Mouse (Mus musculus) layer of hippocampus, adult 9-11 months (tissue): ENCODE measurements at regions not wholly inside any gene's neighbourhood (a gene's known extent, or its start where the extent isn't known, plus 50 kb on each side); places are given as distances from the start of the nearest gene placed in this dataset.

ENCODE experiments used
- DNase-seq: peaks from one replicate; pipeline ENCODE4 v3.0.0; 2022

DNA sequence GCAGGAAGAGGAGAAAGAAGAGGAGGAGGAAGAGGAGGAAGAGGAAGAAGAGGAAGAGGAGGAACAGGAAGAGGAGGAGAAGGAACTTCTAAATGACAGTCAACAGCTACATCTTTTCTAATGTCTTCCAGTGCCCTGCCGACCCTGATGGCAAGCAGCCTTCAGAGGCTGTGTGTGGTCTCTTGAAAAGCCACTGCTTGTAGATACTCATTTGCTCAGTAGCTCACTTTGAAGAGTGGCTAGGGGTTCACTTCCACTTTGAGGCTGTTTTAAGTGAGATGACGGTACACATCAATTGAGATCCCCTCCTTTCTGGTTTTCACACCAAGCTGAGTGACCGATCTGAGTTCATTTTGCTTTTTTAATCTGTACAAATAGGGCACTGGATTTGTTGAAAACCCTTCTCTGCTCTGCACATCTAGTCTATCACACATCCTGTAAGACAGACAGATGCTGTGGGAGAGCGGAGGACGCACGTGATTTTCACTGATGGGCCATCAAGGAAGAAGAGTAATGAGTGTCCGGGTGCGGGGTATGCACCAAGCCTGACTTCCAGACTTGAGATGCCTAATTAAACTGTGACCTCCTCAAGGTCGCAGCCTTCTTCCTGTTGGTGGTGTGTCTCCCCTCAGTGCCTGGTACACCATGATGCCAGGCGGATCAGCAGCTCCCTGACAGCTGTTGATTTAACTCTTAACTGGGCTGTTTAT, 239.0 kb downstream of the Mtx2 start:
- no peak for DNase-seq

DNA sequence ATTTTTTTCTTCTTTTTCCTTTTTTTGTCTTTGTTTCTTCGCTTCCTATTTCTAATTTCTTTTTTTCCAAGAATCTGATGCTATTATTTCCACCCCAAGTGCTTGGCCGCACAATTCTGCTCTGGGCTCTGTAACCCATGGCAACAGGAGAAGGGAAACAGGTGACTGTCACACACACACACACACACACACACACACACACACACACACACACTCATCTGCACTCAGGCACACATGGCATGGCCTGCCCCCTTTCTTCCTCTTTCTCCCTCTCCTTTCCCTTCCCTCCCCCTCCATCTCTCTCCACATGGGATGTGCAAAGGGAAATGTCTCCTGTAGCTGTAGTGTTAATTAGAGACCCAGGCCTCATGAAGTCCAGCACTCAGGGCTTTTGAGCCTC, 239.7 kb downstream of the Mtx2 start:
- DNase-seq: no peak

DNA sequence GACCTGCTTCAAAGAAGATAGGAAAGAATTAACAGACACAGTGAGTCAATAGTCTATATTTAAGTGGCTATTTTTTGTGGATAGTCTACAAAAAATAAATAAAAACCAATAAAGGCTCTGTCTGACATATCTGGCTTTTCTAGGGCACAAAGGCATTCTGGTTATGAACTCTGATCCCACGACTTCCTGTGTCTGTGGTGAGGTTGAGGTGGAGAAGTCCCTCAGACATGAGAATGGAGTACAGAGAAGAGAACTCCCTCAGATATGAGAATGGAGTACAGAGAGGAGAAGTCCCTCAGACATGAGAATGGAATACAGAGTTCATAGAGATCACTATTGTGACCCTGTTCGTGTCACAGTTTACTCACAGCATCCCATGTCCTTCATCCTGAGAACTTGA, 243.7 kb downstream of the Mtx2 start:
- DNase-seq: no peak

DNA sequence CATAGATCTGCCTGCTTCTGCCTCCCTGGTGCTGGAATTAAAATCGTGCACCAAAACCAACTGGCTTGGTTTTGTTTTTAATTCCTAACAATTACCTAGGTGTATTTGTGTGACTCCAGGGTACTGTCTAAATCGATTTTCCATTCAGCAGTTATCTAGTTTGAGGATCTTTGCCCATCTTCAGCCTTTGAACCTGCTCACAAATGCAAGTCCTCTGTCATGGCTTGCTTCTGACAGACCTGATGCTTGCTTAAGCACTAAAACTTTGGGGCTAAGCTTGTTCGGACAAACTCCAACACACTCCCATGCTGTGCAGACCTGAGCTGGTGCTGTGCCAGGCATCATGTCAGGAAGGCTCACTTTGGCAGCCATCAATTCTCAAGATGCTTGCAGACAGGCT, 246.4 kb downstream of the Mtx2 start:
- DNase-seq: no peak

DNA sequence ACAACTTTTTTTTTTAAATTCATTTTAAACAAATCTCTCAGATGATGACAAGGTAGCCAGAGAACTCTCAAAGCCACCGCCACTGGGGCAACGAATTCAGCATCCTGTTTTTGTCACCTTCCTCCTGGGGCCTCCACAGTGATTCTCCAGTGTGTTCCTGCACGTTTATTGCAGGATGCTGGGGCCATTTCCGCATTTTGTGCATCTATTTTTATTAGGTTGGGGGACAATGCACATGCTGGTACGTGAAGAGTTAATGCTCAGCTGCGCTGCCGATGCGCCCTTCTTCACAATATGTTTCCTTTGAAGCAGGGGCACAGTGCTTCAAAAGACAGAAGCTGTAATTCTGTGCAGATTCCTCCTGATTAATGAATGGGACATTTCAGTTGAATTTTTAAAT, 246.9 kb downstream of the Mtx2 start:
- DNase-seq: no peak

DNA sequence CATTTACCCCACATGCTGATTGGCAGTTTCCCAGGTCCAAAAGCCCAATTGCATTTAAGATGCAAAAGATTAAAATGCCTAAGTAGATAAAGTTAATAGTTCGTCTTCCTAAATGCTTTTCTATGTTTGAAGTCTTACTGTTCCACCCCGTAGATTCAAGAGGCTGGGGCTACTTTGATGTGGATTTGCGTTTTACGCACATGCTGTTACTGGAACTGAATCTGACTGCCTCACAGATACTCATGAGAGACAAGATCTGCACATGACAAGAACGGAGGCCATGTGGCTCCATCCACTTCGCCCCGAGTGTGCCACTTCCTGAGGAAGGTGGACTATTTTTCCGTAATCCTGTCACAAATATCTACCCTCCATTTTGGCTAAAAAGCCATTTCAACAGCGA, 247.6 kb downstream of the Mtx2 start:
- DNase-seq: no peak

DNA sequence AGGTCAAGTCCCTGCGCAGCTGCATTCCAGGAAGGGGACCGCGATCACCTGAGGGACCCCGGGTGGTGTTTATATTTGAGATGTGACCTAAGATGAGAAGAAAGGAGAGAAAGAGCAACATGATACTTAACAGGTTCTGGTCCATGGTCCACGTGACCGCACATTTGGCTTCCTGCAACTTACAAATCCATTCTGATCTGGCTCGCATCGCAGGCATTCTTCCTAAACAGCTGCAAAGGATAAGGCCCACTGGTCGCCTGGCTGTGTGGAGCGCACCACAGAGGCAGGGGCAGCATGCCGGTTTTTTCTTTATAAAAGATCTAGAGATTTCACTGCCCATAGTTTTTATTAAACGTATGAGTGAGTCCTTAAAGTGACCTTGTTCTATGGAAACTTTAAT, 261.6 kb downstream of the Mtx2 start:
- no peak for DNase-seq

DNA sequence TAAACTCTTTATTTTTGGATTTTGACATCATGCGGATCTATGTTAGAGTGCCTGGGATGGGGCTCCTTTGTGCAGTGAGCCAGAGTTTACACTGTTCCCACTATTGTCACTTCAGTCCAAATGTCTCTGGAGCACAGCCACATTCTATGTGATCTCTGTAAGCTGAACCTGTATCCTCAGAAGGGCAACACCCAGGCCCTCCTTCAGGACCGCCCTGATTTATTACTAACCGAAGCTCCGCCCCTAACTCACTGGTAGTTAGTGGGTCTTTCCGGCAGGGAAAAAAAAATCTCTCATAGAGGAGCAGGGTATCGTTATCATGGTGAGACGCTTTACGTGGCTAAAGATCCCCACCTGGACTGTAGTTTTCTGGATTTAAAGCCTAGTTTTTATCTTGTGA, 263.6 kb downstream of the Mtx2 start:
- no peak for DNase-seq

DNA sequence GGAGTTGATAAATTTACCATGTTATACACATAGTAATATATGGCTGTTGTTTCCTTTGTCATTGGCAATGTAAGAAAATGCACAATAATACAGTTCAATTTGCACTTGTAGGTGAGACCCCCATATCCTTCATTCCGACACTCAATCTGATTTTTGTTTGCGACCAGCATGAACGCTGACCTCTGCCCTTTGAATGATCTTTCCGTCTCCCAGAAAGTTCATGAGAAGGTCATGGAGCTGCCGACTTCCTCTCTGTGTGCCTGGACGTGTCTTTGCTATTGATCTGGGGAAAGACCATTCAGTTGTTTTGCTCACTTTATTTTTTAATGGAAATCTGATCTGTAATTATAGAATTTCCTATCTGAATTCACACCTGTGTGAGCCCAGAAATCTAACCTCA, 264.0 kb downstream of the Mtx2 start:
- no peak for DNase-seq

DNA sequence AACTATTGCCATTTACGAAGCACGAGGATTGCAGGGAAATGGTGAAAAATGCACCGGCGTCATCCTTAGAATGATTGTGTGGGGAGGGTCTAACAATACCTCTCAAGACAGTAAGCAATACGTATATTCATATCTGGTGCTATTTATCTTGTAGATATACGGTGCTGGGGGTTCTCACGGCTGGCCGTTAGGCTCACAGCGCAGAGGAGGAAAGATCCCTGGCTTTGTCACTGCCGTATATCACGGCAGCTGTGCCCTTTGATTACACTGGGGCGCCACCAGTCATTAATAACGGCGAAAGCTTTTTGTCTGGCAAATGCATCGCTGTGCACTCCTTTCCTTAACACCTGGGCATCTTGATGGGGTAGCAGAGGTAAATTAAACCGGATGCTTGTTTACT, 264.8 kb downstream of the Mtx2 start:
- no peak for DNase-seq

DNA sequence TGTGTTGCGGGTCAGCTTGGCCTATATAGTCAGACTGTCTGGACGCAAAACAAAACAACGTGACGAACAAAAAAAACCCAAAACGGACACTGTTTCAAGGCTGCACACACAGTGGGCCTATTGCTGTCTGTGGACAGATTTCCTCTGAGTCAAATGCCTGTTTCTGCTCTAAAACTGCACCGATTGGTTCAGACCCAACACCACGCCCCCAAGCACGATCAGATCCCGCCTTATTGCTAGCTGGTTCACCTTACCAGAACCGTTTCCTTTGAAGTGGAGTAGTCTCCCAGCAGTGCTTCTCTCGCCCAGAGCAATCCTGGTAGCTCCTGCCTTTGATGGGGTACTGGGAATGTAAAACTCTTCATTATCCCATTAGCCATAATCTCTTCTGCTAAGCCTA, 275.9 kb downstream of the Mtx2 start:
- DNase-seq: no peak

DNA sequence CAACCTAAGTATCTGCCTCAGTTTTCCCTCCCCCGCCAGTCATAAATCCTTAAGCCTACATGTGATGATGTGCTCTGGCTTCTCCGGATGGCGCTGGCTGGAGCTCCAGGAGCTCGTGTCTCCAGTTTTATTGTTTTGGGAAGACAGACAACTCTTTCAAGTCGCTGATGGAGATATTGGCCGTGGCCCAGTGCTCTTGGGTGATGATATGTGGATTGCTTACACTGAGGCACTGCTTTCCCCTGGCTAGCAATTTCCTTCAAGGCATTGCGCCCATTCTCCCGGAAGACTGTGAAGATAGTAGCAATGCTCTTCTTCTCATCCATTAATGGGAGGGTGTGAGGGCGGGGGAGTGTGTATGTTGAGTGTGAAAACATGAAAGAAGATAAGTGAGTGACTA, 287.1 kb downstream of the Mtx2 start:
- DNase-seq: no peak

DNA sequence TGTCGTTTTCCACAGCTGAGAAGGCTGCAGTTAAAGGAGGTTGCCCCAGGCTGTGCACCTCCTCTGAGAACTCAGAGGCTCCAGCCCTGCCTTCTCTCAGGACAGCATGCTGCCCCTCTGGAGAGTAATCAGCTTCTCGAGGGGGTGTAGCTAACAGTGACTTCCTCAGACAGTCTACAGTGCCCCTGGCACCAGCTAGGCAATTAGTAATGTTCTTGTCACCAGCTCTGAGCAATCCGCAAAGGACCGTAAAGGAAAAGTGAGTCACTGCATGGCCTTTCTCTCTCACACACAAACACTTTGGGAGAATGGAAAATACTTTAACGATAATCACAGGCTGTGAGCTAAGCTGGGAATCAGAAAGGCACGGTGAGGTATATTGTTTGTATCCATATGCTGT, 288.8 kb downstream of the Mtx2 start:
- DNase-seq: no peak

DNA sequence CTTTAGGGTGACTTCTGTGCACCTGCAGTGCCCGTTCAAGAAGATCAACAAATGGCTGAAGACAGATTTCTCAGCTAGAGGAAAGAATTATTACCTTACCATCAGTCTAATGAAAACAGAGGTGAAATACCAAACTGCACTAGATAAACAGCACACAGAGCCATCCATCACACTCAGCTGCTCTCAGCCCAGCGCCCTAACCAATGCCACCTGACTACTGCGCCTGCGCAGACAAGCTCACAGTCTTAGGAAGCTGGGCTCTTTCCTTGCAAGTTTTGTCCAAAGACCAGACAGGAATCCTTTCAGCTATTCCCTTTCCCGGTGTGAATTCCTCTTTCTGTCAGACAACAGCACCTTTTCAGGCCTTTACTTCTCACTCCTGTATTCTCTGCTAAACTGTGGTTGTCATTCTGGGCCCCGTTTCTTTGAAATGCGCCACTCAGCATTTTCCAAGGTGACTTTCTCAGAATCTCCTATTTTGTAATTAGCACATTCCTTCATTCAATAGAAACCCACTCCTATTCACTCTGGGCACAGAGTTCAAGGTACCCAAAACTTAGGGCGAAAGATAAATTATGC, 292.8 kb downstream of the Mtx2 start:
- no peak for DNase-seq

DNA sequence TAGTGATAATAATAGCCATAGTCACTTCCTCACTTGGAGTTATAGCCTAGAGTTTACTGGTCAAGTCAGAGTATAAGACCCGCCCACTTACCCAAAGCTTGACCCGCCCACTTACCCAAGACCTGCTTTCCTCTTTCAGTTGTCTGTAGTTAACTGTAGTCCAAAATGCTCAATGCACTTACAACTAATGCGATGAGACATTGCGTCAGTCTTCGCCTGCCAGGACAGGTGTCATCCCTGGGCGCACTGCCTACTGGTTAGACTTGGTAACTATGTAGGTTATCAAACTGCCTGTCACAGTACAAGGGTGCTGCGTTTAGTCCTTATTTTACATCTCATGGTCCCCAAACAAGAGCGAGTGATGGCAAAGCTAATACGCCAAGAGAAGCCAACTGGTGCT, 294.0 kb downstream of the Mtx2 start:
- DNase-seq: no peak

DNA sequence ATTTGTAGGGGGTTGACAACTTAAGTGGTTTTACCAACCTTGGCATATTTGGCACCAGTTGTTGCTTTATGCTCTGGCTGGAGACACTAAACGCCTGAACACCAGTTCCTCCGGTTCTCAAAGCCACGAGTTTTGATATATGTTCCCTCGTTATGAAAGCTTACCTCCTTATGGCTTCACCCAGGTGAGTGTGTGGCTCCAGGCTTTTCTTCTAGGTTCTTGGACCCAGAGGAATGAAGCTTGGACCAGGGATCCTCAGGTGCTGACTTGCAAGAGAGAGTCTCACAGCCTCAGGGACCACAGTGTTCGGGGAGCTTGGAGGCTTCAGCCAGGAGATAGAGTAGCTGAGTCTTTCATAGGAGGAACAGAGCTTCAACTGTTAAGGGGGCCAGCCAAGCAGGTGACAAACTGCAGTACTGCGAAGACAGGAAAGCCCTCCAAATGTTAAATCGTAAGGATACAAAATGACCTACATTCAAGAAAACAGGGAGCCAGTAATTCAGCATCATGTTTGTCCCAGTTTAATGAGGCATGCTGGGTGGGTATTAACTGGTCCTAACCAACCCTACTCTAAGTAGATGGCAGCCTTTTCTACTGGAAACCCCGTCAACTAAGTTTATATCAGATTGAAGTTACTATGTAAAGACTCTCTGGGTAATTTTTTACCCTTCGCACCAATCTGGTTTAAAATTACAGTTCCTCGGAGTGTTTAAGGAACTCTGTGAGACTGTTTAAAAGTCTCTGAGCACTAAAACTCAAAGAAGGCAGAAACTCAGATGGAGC, 307.9 kb downstream of the Mtx2 start:
- DNase-seq: no peak

DNA sequence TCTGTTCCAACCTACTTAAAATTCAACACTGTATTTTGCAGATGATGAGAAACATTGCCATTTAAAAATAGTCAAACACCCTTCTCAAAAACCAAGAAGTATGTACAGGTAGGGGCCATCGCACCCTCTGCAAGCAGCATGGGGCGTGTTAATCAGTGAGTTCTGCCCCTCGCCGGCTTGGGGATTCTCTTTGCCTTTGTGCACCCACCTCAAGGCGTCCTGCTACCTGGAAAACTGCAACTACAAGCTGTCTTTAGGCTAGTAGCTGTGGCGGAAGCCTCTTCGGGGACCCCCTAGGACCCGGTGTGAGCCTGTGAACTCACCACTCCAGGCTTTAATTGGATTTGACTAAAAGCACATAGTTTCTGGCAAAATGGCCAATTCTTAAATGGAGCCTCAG, 311.0 kb downstream of the Mtx2 start:
- no peak for DNase-seq

DNA sequence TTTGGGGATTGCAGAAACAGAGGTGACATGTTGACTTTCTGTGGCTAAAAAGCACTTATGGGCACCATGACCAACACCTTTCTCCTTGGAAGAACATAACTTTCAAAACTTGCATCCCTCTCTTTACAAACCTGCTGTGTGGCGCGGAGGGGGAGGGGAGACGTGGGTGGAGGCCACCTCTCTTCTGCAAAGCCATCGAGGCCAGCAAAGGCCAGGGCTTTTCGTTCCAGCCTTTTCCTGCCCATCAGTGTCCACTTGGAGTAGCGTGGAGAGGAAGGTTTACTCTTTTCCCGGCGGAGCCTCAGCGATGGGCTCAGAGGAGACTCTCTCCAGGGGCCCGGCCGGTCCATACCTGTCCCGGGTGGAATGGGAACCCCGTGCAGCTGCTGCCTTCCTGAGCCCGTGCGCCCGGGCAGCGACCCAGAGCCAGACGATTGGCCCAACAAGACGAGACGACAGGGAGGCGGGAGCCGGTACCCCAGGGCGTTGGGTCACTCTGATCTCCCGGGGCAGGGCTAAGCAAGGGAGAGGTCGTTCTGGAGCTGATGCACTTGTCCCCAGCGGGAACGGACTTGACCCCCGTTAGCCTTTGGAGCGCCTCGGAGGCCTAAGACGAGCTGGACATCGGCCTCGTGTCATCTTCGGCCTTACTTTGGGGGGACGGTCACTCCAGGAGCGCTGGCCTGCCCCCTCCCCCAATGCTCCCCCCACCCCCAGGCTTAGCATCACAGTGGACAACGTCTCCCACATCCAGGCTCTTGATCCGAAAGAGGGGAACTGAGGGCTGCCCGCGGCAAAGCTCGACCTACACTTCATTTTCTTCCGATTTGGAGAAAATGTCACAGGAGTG, 311.8 kb downstream of the Mtx2 start:
- no peak for DNase-seq

DNA sequence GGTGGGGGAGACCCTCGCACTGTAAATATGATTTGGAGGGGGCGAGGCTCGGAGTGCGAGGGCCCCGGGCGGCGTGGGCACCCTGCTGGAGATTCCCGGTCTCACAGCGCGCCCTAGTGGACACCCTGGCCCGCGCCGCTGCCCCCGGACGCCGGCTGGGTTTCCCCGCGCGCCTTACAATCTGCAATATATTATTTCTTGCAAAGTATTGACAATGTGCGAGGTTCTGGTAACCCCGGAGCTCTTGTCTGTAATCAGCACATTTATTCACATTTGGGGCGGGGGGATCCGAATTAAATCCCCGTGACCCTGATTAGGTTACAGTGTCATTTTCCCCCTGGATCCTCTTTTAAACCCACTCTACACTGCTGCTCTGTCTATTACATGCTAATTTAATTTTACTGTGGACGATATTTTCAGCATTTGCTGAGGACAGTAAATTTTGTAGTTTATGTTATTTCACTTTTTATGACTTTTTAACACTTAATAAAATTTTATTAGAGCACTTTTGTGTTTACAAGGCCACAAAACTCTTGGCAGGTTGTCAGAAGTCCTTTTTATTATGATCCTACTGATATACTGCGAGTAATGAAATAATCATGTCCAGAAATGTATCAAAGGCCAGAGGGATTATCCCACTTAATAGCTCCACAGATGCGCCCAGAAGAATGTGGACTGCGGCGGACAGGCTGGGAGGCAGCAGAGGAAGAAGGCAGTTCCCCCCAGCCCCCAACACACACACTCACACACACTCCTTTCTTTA, 312.6 kb downstream of the Mtx2 start:
- no peak for DNase-seq

DNA sequence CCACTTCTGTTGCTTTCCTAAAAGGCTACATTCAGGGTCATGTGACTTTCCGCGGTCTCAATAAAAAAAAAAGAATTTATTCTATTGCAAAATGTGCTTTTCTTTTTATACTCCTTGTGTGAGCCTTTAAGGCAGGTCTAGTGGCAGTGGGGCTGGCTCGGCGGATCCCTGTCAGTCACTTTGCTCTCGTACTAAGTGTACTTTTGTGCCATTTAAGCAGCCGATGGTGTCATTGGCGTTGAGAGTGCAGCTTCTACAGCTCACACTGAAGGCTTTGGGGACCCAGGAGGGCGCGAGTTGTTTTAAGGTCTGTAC, 313.1 kb downstream of the Mtx2 start:
- DNase-seq: no peak

DNA sequence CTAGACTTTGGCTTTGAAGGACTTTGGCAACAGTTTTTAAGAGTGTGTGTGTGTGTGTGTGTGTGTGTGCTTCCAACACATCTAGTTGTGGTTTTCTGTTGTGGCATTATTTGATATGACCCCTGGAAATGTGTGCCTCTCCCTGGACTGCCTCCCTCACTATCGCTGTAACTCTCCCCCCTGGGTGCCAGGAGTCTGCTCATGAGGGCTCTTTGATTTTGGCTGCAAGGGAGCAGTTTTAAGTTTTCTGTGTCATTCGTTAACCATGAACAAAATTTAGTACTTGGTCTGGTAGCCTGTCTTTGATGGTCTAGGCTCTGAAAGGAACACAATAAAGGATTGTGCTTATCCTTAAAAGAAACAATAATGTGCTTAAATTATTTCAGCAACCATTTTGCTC, 313.9 kb downstream of the Mtx2 start:
- no peak for DNase-seq

DNA sequence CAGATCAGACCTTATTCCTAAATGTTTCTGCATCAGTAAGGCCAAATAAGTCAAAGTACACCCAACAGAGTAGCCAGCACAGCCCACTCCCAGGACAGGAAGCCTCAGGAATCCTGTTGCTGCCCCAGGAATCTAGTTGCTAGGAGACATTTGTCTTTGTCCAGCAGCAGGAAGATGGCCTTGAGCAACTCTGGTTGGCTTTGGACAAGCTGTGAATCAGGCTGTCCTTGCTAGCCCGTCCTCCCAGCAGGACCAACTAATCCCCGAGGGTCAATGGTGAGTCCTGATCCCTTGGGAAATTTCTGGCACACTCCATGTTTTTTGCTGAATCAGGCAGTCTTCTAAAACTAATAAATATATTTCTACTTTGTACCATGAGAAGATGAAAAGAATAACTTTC, 317.1 kb downstream of the Mtx2 start:
- no peak for DNase-seq

DNA sequence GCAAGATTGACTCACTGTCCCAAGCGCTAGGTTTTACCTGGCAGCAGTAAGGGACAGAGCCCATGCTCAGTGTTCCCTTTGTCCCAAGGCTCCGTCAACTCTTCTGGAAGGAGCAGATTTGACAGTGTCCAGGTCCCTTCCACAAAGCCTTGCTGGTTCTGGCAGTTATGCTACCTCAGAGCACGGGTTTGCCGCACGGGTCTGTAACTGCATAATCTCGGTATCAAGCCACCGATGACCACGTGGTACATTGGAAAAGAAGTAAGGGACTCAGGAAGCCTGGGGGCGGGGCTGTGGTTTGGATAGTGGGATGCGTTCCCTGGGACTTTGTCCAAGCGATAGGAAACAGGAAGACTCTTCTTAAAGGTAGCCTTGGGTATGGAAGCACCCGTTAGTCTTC, 319.3 kb downstream of the Mtx2 start:
- DNase-seq: no peak
